Mouse (Mus musculus) ZHBTc4 (cell line): ENCODE data around the gene Rdh16.
"Not testable (repeated sequence)": the region's sequence is repeated elsewhere in the genome, so short reads cannot be mapped to it uniquely, and the experiment has no call there.

Experiments used
- DNase-seq: peaks from one replicate; pipeline ENCODE4 v3.0.0-alpha.2; 2011; ENCODE audit warnings: low read depth, low spot score

Rdh16 gene

DNA sequence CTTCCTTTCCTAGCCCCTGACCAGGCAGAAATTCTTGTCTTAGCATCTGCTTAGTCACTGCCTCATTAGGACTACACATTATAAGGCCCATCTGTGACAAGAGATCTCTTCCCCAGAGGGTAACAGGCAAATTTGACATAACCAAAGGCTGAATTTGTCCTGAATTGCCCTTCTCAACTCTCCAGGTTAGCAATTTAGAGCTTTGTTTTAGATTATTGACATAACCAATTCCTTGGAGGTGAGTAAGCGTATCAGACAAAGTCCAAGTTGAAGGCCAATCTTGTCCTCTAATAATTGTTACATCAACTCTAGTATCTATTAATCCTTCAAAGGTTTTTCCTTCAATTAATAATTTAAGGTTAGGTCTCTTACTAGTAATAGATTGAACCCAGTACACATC, 33.2 kb downstream of the Rdh16 start:
- not testable (repeated sequence) for DNase-seq

DNA sequence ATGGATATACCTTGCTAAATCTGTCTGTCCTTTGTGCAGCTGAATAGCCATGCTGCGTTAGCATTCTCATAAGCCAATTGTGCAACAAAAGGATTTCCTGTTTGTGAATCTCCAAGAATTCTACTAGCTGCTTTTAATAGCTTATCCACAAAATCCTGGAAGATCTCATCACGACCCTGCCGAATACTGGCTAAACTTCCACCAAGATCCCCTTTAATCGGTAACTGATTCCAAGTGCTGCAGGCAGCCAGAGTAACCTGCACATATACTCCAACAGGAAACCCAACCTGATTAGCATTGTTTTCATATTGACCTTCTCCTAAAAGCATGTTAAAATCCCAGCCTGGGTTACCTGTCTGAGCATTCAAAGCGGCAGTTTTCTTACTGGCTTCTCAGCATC, 34.3 kb downstream of the Rdh16 start:
- DNase-seq = no peak

DNA sequence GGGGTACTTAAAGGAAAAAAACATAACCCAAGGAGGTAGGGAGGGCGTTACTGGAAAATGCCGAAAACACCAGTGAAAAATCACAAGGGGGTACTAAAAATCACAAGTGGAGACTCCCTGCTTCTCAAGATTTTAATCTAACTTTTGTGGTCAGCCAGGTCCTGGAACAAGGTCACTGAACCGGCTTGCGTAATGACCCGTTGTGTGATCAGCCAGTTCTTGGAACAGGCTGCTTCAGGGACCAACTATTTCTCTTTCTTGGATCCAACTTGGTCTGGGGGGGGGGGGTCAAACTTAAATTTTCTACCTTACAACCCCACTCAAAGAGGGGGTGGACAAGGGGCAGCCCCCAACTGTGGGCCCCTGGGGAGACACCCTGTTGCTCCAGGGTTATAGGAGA, 36.8 kb downstream of the Rdh16 start:
- DNase-seq = not testable (repeated sequence)

DNA sequence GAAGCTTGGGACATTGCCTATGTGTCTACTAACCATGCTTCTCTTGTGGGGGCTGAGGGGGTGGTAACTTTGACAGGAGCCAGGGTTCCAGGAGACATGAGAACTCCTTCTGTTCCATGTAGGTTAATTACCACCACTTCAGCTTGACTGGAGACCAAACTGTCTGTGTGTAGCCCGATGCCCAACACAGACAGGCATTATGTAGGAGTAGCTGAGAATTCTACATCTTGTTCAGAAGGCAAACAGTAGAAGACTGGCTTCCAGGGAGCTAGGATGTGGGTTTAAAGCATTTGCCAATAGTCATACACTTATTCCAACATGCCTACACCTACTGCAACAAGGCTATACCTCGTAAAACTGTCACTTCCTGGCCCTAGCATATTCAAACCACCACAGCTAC, 37.6 kb downstream of the Rdh16 start:
- DNase-seq = no peak

DNA sequence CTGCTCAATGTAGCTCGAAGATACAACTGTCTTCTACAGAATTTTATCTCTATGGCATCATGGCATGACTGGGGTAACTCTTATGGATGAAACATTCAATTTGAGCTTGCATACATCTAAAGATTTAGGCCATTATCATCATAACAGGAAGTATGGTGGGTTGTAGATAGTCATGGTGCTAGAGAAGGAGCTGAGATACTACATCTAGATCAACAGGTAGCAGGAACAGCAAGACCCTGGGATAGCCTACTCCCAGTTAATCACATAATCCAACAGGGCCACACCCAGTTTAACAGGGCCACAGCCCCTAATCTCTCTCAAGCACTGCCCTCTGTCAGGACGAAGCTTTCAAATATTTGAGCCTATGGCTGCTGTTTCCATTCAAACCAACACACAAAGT, 39.8 kb downstream of the Rdh16 start:
- DNase-seq = no peak

DNA sequence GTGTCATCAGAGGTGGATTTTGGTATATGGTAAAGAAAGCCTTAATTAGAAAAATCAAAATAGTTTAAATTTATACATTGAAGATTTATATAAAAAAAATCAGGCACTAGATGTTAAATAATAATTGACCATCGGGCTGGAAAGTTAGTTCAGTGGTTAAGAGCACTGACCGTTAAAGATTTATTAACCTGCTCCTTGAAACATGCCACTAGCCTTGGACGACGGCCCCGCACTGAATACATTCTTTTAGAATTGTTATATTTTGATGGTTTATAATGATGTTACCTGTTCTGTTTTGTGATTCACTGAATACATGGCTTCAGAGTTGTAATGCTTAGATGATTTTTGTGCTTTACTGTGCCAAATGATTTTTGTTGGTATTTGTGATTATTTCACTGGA, 45.0 kb downstream of the Rdh16 start:
- not testable (repeated sequence) for DNase-seq

DNA sequence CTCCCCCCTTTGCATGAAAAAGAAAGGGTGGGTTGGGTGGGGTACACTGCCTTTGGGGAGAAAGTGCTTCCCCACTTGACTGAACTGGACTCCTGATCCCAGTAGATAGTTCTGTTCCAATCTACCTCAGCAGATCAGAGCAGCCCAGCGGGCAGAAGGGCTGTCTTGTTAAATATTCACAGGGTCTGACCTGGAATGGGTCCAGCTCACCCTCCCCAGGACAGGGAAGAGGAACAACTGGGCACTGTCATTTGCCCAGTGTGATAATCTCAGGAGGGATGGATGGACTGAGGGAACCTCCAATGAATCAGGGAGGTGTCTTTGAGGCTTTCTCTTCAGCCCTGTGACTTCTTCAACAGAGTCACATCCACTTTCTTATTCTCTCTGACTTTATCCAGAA, 47.1 kb downstream of the Rdh16 start:
- no peak for DNase-seq

DNA sequence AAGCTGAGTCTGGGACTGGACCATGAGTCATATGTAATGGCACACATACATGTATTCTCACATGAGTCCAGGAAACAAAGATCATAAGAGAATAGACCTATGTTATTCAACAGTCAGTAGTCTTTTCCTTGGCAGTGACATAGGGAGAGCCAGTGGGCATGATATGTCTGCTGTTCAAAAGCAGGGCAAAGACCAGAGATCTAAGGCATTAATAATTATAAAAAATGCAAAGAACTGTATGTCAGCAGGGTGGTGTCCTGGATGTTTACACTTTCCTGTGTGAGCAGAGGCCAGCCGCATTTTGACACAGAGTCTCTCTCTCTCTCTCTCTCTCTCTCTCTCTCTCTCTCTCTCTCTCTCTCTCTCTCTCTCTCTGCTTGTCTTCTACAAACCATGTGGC, 48.7 kb downstream of the Rdh16 start, which contains the start of gene Rdh19:
Gene Rdh19, plus strand, starts transcription at position 301 of the 400 bp plus-strand sequence.
- DNase-seq = no peak

DNA sequence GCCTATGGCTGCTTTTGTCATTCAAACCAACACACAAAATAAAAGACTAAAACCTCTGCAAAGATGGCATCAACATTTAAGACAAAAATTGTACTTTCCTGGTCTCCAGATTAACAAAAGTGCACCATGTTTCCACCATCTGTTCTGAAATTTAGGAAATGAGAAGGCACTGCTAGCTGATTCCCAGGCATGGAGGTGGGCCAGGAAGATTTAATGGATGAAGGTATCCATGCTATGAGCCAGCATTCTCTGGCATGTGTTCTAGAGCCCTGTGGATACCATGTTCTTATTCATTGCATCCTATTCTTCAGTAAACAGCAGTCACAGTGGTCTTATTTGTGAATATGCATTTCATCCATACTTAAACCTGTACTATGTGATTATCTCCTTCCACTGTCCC, 55.4 kb downstream of the Rdh16 start:
- DNase-seq = no peak

DNA sequence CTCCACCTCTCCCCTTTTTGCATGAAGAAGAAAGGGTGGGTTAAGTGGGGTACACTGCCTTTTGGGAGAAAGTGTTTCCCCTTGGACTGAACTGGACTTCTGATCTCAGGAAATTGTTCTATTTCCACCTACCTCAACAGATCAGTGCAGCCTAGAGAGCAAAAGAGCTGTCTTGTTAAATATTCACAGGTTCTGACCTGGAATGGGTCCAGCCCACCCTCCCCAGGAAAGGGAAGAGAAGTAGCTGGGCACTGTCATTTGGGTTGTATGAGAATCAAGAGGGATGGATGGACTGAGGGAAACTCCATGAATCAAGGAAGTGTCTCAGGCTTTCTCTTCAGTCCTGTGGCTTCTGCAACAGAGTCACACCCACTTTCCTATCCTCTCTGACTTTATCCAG, 64.0 kb downstream of the Rdh16 start:
- no peak for DNase-seq

DNA sequence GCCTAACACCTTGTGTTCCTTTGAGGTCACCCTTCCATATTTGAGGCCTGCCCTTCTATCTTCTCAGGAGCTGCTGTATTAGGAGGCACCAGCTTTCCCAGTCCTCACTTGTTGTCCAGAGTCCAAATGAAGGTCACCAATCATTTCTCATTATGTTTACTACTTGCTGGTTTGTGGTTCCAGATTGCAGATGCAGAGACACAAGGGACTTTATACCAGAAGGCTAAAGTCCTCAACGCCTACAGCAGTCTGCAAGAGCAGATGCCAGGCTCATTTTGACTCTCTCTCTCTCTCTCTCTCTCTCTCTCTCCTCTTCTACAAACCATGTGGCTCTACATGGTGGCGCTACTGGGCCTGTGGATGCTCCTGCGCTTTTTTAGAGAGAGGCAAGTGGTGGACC, 65.3 kb downstream of the Rdh16 start, which contains the start of gene Rdh16f2:
Gene Rdh16f2, plus strand, starts transcription at position 243 of the 400 bp plus-strand sequence.
- no peak for DNase-seq

DNA sequence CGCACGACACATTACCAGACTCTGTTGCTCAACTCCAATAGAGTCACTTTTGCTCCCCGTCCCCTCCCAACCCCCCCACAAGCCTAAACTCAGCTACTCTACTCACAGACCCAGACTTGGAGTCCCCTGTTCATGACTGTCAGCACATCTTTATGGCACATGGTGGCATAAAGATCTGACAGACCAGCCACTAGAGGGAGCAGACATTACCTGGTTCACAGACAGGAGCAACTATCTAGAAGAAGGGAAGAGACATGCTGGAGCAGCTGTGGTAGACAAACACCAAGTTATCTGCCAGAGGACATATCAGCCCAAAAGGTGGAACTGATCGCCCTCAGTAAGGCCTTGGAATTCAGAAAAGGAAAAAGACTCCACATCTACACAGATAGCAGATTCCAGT, 71.5 kb downstream of the Rdh16 start:
- DNase-seq = peak; percentile 85

DNA sequence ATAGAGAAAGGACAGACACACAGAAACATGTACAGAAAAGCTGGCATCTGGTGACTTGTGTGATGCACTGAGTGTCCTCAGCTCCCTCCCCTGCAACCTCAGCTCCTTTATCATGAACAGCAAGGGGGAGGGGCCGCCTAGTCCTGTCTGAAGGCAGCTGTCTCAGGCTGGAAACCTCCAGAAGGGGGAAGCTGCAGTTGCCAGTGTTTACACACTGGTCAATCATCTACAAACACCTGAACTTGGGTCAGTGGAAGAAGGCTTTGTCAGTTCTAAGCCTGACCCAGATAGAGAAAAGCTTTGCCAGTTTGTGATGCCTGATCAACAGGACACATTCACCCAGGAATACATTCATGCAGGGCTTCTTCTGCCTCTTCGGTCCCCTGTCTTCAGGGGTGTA, 76.7 kb downstream of the Rdh16 start:
- DNase-seq = peak; percentile 65

DNA sequence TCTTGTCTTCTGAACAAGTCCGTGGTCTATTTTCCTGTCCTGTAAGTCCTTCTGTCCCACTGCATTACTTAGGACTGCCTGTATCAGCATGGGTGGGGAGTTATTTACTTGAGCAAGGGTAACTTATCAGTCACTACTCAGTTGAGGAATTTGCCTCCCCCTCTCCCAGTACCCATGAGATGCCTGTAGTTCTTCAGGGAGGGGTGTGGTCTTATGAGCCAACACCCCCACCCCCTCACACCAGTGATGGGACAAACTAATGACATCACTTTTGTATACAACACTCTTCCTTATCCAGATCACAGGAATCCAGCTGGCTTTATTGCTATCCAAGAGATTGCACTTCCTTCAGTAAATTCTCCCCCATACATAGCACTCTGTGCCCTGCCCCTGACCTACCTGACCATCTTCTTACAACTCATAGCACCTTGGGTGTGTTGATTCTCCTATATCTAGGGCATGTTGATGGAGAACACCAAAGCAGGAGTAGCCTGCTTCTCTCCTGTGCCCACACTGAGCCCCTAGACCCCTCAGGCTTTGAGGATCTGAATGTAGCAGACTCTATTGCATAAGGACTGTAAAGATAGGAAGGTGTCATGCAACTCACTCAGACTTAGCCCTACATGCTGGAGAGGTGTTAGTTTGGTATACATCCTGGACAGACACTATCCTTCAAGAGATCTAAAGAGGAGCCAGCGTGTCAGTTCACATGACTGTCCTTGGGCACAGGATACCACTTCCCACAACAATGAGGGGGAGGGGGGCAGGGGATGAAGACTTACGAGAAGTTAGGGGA, 77.5 kb downstream of the Rdh16 start:
- DNase-seq = peak; percentile 40

DNA sequence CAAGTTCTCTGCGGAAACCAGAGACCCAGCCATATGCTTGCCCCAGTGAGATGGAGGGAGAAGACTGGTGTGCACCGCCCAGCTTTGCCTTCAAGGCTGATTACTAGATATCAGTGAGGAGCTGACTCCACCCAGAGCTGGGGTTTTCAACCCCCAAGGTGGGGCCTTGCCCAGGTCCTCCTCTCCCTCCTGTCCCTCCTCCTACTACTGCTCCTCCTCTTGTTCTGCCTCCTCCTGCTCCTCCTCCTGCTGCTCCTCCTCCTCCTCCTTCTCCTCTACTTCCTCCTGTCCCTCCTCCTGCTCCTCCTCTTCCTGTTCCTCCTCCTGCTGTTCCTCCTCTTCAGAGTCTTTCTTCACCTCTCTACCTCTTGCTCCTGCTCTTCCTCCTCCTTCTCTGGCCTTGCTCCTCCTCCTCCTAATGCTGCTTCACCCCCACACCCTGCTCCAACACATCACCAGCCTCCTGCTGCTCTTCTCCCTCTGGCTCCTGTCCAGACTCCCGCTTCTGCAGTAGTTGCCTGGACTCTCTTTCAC, 78.3 kb downstream of the Rdh16 start:
- peak; percentile 87 for DNase-seq

DNA sequence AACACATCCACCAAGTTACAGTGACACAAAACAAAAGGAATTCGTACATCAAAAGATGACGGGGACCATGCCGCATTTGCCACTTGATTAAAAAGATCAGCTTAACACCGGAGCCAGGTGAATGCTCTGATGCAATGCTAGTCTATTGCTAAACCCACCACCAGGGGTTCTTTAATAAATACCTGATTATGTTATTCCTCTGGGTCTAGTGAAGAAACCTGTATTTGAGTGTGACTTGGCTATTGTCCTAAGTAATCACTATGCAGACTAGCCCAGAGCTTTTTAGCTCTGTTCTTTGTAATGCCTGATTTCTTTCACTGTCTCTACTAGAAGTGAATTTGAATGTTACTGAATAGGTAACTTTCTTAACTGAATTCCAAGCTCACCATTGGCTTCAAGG, 80.1 kb downstream of the Rdh16 start:
- DNase-seq = peak; percentile 53

DNA sequence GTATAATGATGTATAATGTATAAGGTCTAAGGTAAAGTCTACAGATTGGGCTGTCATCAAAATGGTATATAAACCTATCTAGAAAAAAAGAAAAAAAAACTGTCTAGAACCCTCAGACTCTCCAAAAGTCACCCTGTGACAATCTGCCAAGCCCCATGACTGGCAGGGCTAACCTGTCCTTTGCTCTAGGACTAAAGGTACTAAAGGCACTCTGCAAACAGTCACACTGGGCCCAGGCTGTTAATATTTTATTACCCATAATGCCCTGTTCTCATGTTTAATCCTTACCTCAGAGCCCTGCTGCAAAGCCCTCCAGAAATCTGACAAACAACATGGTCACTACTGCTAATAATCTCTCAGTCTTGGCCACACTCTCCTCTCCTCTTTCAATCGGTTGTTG, 85.6 kb downstream of the Rdh16 start:
- DNase-seq = no peak

DNA sequence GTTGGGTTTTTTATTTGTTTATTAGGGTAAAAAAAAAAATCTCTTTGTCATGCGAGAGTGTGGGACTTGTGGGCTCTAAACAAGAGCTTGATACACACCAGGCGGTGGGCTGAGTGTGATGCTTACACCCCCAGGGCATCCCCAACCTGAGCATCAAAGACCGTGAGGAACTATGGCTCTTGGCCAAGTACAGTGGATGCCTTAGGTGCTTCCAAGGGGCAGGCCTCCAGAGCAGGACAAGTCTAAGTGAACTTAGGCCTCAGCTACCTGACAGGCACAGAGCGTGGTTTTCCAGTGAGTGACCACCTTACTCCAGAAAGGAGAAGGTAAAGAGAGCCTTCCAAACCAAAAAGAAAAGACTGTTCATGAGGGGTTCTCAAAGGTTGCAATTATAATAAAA, 86.0 kb downstream of the Rdh16 start:
- DNase-seq = no peak

DNA sequence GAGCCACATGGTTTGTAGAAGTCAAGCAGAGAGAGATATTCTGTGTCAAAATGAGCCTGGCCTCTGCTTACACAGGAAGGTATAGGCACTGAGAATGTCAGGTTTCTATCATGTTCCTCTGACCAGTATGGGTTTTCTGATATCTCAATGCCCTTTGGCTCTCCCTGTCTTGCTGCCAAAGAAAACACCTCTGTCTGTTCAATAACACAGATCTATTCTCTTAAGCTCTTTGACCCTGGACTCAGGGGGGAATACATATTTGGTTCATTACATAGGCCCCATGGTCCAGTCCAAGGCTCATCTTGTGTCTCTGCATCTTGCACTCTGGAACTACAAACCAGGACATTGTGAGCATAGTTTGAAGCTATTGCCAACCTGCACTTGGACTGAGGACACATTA, 87.7 kb downstream of the Rdh16 start, which contains the start of gene Rdh7:
Gene Rdh7, minus strand, starts transcription at position 213 of the 400 bp plus-strand sequence.
- DNase-seq = no peak

DNA sequence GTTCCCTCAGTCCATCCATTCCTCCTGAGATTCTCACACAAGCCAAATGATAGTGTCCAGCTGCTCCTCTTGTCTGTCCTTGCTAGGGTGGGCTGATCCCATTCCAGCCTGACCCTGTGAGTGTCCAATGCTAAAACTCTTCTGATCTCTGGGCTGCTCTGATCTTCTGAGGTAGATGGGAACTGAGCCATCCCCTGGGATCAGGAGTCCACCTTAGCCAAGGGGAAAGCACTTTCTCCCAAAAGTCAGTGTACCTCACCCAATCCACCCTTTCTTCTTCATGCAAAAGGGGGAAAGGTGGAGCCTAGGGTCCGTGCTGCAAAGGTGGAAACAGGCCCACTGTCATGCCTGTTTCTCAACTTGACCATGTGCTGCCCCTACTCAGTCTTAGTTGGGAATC, 90.5 kb downstream of the Rdh16 start:
- no peak for DNase-seq

DNA sequence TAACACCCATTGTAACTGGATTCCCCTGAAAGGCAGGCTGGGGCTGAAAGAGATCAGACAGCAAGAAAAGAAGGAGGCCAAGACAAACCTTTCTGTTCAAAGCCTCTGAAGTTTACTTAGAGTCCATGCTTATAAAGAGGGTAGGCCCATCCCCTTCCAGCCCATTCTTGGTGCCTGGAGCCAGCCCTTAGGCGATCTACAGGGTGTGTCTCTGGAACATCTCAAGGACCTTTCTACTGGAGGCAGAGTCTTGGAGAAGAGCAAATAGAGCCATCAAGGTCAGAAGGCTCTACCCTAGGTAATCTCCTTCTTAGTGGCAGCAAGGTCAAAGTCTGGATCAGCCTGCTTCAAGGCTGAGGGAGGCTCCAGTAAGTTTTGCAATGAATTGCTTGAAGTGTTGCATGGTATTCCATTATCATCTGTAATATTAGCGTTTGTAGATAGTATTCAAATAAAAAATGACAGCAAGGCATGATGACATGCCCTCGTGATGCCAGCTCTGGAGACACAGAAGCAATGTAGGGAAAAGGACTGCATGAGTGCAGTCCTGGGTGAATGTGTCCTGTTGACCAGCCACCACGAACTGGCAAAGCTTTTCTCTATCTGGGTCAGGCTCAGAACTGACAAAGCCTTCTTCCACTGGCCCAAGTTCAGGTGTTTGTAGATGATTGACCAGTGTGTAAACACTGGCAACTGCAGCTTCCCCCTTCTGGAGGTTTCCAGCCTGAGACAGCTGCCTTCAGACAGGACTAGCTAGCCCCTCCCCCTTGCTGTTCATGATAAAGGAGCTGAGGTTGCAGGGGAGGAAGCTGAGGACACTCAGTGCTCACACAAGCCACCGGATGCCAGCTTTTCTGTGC, 92.4 kb downstream of the Rdh16 start:
- DNase-seq = peak; percentile 96
